Mouse (Mus musculus) spleen, embryonic (tissue): ENCODE results near the gene Scaf4.
"Not testable (repeated sequence)": the region's sequence is repeated elsewhere in the genome, so short reads cannot be mapped to it uniquely, and the experiment has no call there.

ENCODE experiments used
- CTCF ChIA-PET: fragments of 350-600 bp; sonication (Branson Sonifier 250); formaldehyde crosslinking; loops from one replicate; lab custom pipeline; 2022; lab: Charles Lee

Gene Scaf4

GRCm38 (mm10) chr16:90291675-90292074 lies 7.4 kb upstream of the Scaf4 start:
- CTCF ChIA-PET, result no interaction called here

- CTCF ChIA-PET, result no interaction called here
These were observed 6.7 kb upstream of the Scaf4 start for GRCm38 (mm10) chr16:90290962-90291361.

DNA sequence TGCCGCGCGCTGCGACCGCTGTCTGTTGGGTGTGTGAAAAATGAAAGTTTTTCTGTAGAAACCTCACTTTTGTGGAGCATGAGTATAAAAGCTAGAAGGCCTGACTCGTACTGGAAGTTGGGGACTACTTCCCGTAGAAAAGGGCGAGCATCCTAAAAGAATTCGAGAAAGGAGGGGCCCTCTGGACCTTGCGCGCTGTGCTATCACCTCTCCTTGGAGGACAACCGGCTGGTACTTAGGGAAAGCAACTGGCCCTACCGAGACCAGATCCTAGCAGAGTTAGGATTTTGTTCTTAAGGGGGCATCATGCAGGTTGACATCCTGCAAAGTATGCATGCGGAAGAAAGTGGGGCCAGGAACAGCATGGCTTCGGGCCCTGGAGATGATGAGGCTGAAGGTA lies 613 bp upstream of the Scaf4 start:
- CTCF ChIA-PET, result interaction anchor here (0.7 kb wide), 1 partner anchor 67 kb away, joined by 3 read pairs; no protein-coding TSS in a partner anchor

DNA sequence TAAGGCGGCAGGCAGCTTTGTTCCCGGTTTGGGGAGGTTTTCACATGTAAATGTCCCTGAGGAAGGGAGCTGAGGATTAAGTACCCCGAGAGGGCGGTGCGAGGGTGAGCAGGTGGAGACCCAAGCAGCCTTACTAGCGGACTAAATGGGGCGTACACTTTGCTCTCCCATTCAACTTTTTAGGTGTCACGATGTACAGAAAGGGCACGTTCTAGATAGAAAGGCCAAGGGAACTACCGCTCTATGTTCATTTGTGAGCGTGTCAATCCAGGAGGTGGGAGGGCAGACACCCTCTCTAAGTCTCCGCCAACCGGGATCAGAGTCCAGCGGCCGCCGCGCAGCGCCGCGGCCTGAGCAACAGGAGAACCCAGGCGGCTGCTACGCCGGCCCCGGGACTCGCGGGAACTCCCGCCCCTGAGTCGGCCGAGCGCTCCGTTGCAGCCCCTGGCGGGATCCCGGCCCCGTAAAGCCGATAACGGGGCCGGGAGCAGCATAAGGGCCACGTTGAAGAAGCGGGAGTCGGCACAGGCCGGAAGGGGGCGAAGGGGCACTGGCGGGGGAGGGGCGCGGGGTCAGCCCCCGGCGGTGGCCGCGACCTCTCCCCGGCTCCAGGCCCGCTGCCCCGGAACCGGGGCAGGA lies 918 bp downstream of the Scaf4 start:
- CTCF ChIA-PET, result no interaction called here

DNA sequence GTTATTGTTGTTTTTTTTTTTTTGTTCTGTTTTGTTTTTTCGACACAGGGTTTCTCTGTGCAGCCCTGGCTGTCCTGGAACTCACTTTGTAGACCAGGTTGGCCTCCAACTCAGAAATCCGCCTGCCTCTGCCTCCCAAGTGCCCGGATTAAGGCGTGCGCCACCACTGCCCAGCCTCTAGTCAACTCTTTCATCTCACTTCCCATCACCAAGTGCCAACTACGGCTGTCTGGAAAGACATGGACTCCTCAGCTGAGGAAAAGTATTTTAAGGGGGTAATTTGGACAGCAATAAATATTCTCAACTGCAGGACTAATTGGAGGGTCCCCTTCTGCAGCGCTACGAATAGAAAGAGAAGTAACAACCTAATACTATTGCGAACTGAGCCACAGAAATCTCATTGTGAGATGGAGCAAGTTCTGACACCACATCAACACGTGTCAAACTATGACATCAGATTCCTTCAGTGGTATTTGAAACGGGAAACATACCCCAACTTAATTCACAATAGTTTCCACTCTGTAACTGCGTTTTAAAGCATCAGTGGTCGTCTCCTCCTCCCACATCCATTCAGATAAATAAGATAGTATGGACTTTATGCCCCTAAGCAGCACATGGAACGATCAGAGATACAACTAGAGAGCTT lies 1.6 kb downstream of the Scaf4 start:
- CTCF ChIA-PET, result no interaction called here

DNA sequence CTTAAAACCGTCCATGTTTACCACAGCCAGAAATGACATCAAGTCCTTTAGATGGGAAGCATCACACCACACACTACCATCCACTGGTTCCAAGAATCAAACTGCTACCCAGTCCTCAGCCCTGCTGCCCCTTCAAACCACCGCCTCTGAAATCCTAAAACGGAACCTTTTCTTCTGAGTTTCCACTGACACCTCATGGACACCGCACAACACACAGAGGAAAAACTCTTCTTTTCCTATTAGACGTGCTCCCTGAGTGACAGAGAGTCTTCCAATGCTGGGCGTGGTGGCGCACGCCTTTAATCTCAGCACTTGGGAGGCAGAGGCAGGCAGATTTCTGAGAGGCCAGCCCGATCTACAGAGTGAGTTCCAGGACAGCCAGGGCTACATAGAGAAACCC lies 2.9 kb downstream of the Scaf4 start:
- CTCF ChIA-PET, result no interaction called here

DNA sequence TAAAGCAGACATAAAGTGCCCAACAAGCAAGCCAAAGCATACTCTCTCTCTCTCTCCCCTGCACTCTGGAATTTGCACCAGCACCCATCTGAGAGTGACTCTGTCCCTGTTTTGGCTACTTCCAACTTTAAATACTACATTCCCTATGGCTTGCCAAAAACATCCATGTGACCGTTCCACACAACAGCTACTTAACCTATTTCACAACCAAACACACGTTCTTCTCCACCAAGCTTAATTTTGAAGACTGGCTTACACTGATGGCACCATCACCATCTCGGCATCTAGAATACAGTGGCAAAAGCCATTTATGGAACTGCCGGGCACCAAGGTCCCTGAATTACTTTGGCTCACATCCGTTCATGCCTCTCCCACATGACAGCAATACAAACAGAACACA lies 3.3 kb downstream of the Scaf4 start:
- CTCF ChIA-PET, result no interaction called here

GRCm38 (mm10) chr16:90280515-90280914 lies 3.8 kb downstream of the Scaf4 start:
- CTCF ChIA-PET, result no interaction called here

GRCm38 (mm10) chr16:90279058-90279457 lies 5.2 kb downstream of the Scaf4 start:
- CTCF ChIA-PET, result no interaction called here

DNA sequence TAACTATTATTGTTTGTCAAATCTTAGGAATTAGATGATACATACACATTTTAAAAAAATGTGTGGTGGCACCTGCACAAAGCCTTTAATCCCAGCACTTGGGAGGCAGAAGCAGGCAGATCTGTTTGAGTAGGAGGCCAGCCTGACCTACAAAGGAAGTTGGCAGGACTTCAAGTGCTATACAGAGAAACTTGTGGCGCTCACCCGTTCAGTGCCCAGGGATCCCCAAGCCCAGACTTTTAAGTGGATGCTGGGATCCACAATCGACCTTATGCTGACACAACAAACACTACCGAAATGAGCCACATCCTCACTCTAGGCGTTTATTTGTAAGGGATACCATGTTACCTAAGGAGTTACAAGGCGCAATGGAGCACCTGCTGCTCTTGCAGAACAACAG lies 8.8 kb downstream of the Scaf4 start:
- CTCF ChIA-PET, result no interaction called here

- CTCF ChIA-PET, result interaction anchor here (0.6 kb wide), 1 partner anchor 11 kb away, joined by 3 read pairs; no protein-coding TSS in a partner anchor
These were observed 17.7 kb downstream of the Scaf4 start for GRCm38 (mm10) chr16:90266581-90266980.

DNA sequence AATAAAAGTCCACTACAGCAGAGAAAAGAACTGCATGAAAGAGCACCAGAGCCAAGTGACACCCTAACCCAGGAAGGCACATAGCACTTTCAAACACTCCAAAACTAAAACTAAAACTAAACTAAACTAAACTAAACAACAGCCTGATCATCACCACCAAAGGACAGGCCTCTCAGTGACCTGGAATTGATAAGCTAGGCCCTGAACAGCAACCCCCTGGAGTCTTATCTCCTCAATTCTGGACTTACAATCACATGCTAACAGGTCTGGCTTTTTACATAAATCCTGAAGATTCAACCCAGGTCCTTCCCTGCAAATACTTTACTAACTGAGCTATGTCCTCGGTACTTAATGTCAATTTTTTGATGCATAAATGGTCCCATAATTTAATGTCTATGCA lies 19.2 kb downstream of the Scaf4 start:
- CTCF ChIA-PET, result no interaction called here

DNA sequence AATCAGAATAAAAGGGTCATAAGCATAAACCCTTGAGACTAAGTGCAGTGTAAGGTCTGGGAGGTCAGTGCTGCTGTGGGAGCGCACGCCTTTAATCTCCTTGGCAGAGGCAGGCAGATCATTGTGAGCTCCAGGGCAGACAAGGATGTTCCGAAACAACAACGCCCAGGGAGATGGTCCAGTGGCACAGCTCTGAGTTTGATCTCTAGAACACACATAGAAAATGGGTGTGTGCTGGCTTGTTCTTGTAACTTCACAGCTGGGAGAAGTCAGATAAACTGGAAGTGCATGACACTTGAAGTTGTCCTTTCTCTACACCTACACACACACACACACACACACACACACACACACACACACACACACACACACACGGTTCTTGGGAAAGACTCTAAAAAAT lies 20.3 kb downstream of the Scaf4 start:
- CTCF ChIA-PET, result interaction anchor here (0.7 kb wide), 1 partner anchor 368 kb away, joined by 5 read pairs; no protein-coding TSS in a partner anchor

GRCm38 (mm10) chr16:90261791-90262190 lies 22.5 kb downstream of the Scaf4 start:
- CTCF ChIA-PET, result no interaction called here

GRCm38 (mm10) chr16:90260097-90260496 lies 24.2 kb downstream of the Scaf4 start:
- CTCF ChIA-PET, result interaction anchor here (0.5 kb wide), 1 partner anchor 51 kb away, joined by 5 read pairs; no protein-coding TSS in a partner anchor

- CTCF ChIA-PET, result no interaction called here
These were observed 24.7 kb downstream of the Scaf4 start for GRCm38 (mm10) chr16:90259623-90260022.

DNA sequence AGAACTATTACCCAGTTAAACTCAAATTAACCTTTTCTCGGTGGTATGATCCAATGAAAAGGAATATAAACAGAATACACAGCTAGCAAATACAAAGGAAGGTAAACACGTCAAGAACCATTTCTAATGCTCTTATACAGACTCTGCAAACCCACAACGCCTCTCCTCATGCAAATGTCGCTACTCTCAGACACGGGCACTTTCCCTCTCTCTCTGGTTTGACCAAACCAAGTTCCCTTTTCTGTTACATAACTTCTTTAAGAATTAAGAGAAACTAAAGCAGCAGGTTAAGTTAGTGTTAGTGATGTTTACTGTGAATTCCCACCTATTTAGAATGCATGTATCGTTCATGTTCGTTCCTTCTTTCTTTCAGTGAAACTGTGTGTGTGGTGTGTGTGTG lies 25.4 kb downstream of the Scaf4 start:
- CTCF ChIA-PET, result no interaction called here

- CTCF ChIA-PET, result interaction anchor here (0.7 to 1.5 kb wide), 2 partner anchors 10 to 466 kb away, joined by 3 read pairs; no protein-coding TSS in a partner anchor
These were observed 31.8 kb downstream of the Scaf4 start for GRCm38 (mm10) chr16:90252521-90252920.

- CTCF ChIA-PET, result not testable (repeated sequence)
These were observed 33.0 kb downstream of the Scaf4 start for GRCm38 (mm10) chr16:90251256-90251655.

DNA sequence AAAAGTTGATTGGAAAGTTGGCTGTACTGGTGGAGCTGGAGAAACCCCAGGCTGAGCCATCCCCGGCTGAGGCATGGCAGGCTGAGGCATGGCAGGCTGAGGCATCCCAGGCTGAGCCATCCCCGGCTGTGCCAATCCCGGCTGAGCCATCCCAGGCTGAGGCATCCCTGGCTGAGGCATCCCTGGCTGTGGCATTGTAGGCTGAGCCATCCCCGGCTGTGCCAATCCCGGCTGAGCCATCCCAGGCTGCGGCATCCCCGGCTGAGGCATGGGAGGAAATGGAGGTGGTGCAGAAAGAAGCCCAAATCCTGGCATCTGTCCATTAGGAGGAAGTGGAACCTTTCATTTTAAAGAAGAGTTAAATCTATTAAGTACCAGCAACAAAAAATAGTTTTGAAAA lies 34.2 kb downstream of the Scaf4 start:
- CTCF ChIA-PET, result no interaction called here

DNA sequence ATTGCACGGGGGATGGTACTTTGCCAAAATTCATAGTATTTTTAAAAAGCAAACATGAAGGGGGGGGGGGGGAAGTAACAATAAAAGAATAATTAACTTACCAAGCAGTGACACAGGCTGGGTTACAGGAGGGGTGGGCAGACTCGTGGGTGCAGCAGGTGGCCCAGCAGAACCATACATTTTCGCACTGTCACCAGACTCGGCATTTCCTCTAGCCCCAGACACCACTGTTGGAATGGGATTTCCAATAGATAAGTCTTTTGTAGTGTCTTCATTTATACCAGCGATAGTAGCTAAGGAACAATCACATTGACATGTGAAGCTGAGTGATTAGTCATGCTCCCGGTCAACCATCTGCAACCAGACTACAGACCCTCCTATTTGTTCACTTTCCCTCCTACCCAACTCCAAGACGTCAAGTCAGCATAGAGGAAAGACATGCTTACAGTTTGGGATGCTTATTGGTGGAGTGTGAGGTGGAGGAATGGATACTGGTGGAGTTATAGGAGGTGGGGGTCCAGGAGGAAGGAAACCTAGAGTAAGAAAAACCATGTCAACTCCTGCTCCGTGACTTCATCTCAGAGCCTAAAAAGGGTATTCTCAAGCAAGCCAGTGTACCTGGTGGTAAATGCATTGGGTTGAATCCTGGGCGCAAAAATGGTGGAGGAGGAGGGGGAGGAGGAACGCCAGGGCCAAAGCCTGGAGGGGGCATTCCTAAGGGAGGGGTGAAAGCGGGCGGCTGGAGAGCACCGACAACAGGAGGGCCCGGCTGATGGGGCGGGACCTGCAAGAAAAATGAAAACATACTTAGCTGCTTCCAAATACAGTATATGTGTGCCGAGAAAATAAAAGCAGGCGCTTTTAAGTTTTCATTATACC lies 41.6 kb downstream of the Scaf4 start:
- CTCF ChIA-PET, result no interaction called here

- CTCF ChIA-PET, result no interaction called here
These were observed 42.4 kb downstream of the Scaf4 start for GRCm38 (mm10) chr16:90241875-90242274.
